In the genomic region with DNA sequence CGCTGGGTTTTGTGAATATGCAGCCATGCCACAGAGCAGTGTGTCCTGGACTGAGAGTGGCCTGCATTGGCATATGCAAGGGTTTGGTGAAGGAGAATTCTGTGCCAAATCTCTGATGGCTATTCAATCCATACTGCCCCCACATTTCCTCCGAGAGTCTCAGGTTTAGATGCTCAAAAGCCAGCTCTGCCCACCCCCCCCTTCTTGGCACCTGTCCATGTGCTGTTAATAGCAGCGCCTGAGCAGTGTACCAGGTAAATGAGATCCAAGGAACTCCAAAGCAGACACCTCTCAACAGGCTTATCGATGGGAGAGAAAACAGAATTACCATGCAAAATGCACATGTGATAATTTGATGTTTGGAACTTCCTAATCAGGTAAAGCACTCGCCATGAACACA, we compare ENCODE assay signal across 13 mouse cellular contexts.
"Had no signal": no experiment of that assay in that cellular context is flagged by ENCODE, and none has a peak within 500 bp of the region (broad histone marks: within the 10 kb centered on the region; RNA-seq: fewer than 3 reads in every experiment).

No protein-coding gene starts in this region.

- DNase-seq: lung, adult 18-20 months; lung, embryonic 14.5 days; lung, postnatal 10 days; lung, postnatal 4 days; midbrain, embryonic 14.5 days; retina, postnatal 1 day; right cerebral cortex, adult 18-20 months; right cerebral cortex, postnatal 25 days; right cerebral cortex, postnatal 4 days; spleen, adult 18-20 months; thymus, adult 18-20 months; thymus, postnatal 14 days; thymus, postnatal 36 days had no signal
